Mouse (Mus musculus) hindbrain, embryonic 15.5 days (tissue): ENCODE results near the gene Stk39. TPM values are rescaled to one million over a fixed set of nuclear protein-coding genes. Genes with fewer than 3 reads are reported as not detected.
"Not testable (repeated sequence)": the region's sequence is repeated elsewhere in the genome, so short reads cannot be mapped to it uniquely, and the experiment has no call there.

Experiments
- ATAC-seq: fragments of 200-750 bp; cut with Nextera tagmentation; 2 replicates; pipeline ENCODE4 v1.8.0; 2017; ENCODE audit warnings: low read depth, moderate number of reproducible peaks, moderate TSS enrichment; ENCODE audit not compliant: low FRiP score
- H3K27ac ChIP-seq: fragments of 300-500 bp; sonication (generic); replicated peaks from 2 replicates; pipeline ENCODE4 v1.5.1; 2015; ENCODE audit warnings: mild to moderate bottlenecking, inconsistent platforms
- H3K27me3 ChIP-seq: fragments of 300-500 bp; sonication (generic); 2 replicates; pipeline ENCODE4 v1.6.1; 2015; ENCODE audit warnings: control low read depth, inconsistent platforms
- H3K36me3 ChIP-seq: fragments of 300-500 bp; sonication (generic); 2 replicates; pipeline ENCODE4 v1.6.1; 2015; ENCODE audit warnings: control low read depth, inconsistent platforms
- H3K4me1 ChIP-seq: fragments of 300-500 bp; sonication (generic); replicated peaks from 2 replicates; pipeline ENCODE4 v1.6.1; 2015; ENCODE audit warnings: control low read depth, inconsistent platforms
- H3K4me2 ChIP-seq: fragments of 300-500 bp; sonication (generic); 2 replicates; pipeline ENCODE4 v1.6.1; 2015; ENCODE audit warnings: moderate library complexity, mild to moderate bottlenecking, inconsistent platforms
- H3K4me3 ChIP-seq: fragments of 300-500 bp; sonication (generic); 2 replicates; pipeline ENCODE4 v1.5.1; 2015; ENCODE audit warnings: mild to moderate bottlenecking, inconsistent platforms
- H3K9ac ChIP-seq: fragments of 300-500 bp; sonication (generic); 2 replicates; pipeline ENCODE4 v1.6.1; 2015; ENCODE audit warnings: inconsistent platforms
- H3K9me3 ChIP-seq: fragments of 300-500 bp; sonication (generic); 2 replicates; pipeline ENCODE4 v1.6.1; 2016; ENCODE audit warnings: control low read depth, inconsistent platforms
- WGBS: fragments of 180-500 bp; shearing (Covaris S2); methylation state at CpG from one replicate; pipeline ENCODE4 v1.1.7; 2015; 5-methylcytosine and 5-hydroxymethylcytosine counted together
- polyA plus RNA-seq: library from polyadenylated mRNA; unstranded; fragments of >200 nt; fragmentation: Nextera tagmentation; extraction: Ambion mirVana; gene quantifications from 2 replicates; pipeline ENCODE4 v1.2.1, GENCODE M21; 2015

Stk39 gene
- polyA plus RNA-seq, 1 experiment from 2014 or later = 34.3 TPM

- no peaks in the 10 kb centered on the region for H3K27me3 ChIP-seq
- WGBS = 81% methylated on average over 2 of the region's 2 CpGs
- H3K9me3 ChIP-seq = no peaks in the 10 kb centered on the region
Observed at GRCm38 (mm10) chr2:68253222-68253621, 218.8 kb downstream of the Stk39 start.

GRCm38 (mm10) chr2:68252048-68252758 lies 219.9 kb downstream of the Stk39 start:
- Histone ChIP-seq H3K4me1 (no peaks in the 10 kb centered on the region; the same call in 1 of the 2 replicates), H3K4me3 (no peak overlapping the region), H3K27ac (no peak overlapping the region), H3K9ac (no peak overlapping the region), H3K4me2 (no peak overlapping the region), H3K36me3 (no peaks in the 10 kb centered on the region), H3K27me3 (no peaks in the 10 kb centered on the region), H3K9me3 (no peaks in the 10 kb centered on the region)
- 83% methylated on average over 6 of the region's 6 CpGs for WGBS
- no peak for ATAC-seq

More at GRCm38 (mm10) chr2:68253222-68253621, 218.8 kb downstream of the Stk39 start:
- Histone ChIP-seq H3K4me2 (no peak overlapping the region), H3K36me3 (no peaks in the 10 kb centered on the region), H3K9ac (no peak overlapping the region), H3K4me3 (no peak overlapping the region), H3K27ac (no peak overlapping the region), H3K4me1 (no peaks in the 10 kb centered on the region; the same call in 1 of the 2 replicates)
- no peak for ATAC-seq

DNA sequence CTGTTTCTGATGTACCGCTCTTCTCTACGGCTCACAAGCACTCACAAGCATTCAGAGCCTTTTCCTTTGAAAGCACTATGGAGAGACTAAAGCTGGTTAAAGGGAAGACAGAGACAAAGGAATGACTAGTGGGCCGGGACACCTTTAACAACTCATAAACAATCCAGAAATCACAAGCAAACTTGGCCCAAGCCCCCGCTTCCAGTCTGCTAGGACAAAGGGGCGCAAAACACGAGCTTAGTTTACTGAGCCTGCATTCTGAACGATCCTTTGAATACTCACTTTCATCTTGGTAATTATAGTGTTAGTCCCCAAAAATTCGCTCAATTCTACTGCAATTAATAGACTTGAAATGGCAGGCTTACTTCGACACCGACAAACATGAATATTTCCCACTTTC lies 221.2 kb downstream of the Stk39 start:
- no peak overlapping the region for H3K27ac ChIP-seq
- no peak overlapping the region for H3K4me3 ChIP-seq
- H3K27me3 ChIP-seq = no peaks in the 10 kb centered on the region
- no peak for ATAC-seq
- peaks cover 5% of the 10 kb centered on the region; the same call in 1 of the 2 replicates for H3K4me1 ChIP-seq
- H3K4me2 ChIP-seq = no peak overlapping the region
- H3K9ac ChIP-seq = no peak overlapping the region
- WGBS = 85% methylated on average over 10 of the region's 10 CpGs
- H3K36me3 ChIP-seq = no peaks in the 10 kb centered on the region
- H3K9me3 ChIP-seq = no peaks in the 10 kb centered on the region

GRCm38 (mm10) chr2:68249855-68250424 lies 222.1 kb downstream of the Stk39 start:
- no peaks in the 10 kb centered on the region for H3K36me3 ChIP-seq
- WGBS = 57% methylated on average over 4 of the region's 4 CpGs
- no peak for ATAC-seq

GRCm38 (mm10) chr2:68246284-68246683 lies 225.8 kb downstream of the Stk39 start:
- Histone ChIP-seq H3K4me3 (no peak overlapping the region), H3K36me3 (no peaks in the 10 kb centered on the region), H3K4me2 (no peak overlapping the region), H3K9me3 (no peaks in the 10 kb centered on the region), H3K27ac (no peak overlapping the region), H3K27me3 (no peaks in the 10 kb centered on the region), H3K9ac (no peak overlapping the region), H3K4me1 (0 out of 2 replicates have a peak, but pooled peaks cover 5% of the 10 kb centered on the region)
- 43% methylated on average over 3 of the region's 3 CpGs for WGBS
- no peak for ATAC-seq

More at GRCm38 (mm10) chr2:68249855-68250424, 222.1 kb downstream of the Stk39 start:
- no peak overlapping the region for H3K4me3 ChIP-seq
- no peaks in the 10 kb centered on the region for H3K9me3 ChIP-seq
- H3K27me3 ChIP-seq = no peaks in the 10 kb centered on the region
- H3K4me1 ChIP-seq = peaks cover 5% of the 10 kb centered on the region; the same call in 1 of the 2 replicates
- no peak overlapping the region for H3K9ac ChIP-seq
- no peak overlapping the region for H3K27ac ChIP-seq
- H3K4me2 ChIP-seq = no peak overlapping the region

DNA sequence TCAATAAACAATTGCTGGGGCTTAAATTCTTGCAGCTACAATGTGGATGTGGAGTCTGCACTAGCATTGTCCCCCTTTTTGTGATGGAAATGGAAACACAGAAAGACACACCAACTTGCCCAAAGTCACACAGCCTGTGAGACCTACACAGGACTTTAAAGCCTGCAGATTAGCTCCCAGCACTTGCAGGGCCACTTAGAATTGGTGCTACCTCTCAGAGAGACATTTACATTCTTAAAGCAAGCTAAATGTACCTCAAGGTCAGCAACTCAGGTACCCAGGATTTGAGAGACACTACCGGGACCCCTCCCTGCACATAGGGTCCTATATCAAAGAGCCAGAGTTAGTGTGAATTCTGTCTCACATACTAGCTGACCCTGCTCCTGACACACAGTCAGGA lies 227.5 kb downstream of the Stk39 start:
- WGBS = 83% methylated on average over 1 of the region's 1 CpGs
- Histone ChIP-seq H3K9ac (no peak overlapping the region), H3K27ac (no peak overlapping the region), H3K4me1 (0 out of 2 replicates have a peak, but pooled peaks cover 5% of the 10 kb centered on the region), H3K27me3 (no peaks in the 10 kb centered on the region), H3K4me3 (no peak overlapping the region), H3K9me3 (no peaks in the 10 kb centered on the region), H3K36me3 (no peaks in the 10 kb centered on the region), H3K4me2 (no peak overlapping the region)
- ATAC-seq = no peak

- Histone ChIP-seq H3K4me2 (no peak overlapping the region), H3K36me3 (no peaks in the 10 kb centered on the region), H3K27me3 (no peaks in the 10 kb centered on the region), H3K9ac (no peak overlapping the region), H3K27ac (no peak overlapping the region), H3K4me1 (0 out of 2 replicates have a peak, but pooled peaks cover 5% of the 10 kb centered on the region), H3K9me3 (no peaks in the 10 kb centered on the region), H3K4me3 (no peak overlapping the region)
- ATAC-seq = no peak
- 80% methylated on average over 12 of the region's 12 CpGs for WGBS
Observed at GRCm38 (mm10) chr2:68243879-68244553, 228.1 kb downstream of the Stk39 start.

- Histone ChIP-seq H3K27ac (no peak overlapping the region), H3K4me3 (no peak overlapping the region), H3K9ac (no peak overlapping the region), H3K9me3 (no peaks in the 10 kb centered on the region), H3K27me3 (no peaks in the 10 kb centered on the region), H3K4me1 (0 out of 2 replicates have a peak, but pooled peaks cover 5% of the 10 kb centered on the region), H3K4me2 (no peak overlapping the region), H3K36me3 (no peaks in the 10 kb centered on the region)
- WGBS = 83% methylated on average over 3 of the region's 3 CpGs
- ATAC-seq = no peak
Observed at GRCm38 (mm10) chr2:68243273-68243672, 228.8 kb downstream of the Stk39 start.

- 88% methylated on average over 3 of the region's 3 CpGs for WGBS
- Histone ChIP-seq H3K27me3 (no peaks in the 10 kb centered on the region), H3K36me3 (no peaks in the 10 kb centered on the region), H3K4me3 (no peak overlapping the region), H3K9me3 (no peaks in the 10 kb centered on the region), H3K27ac (no peak overlapping the region), H3K4me1 (0 out of 2 replicates have a peak, but pooled peaks cover 5% of the 10 kb centered on the region), H3K4me2 (no peak overlapping the region), H3K9ac (no peak overlapping the region)
- ATAC-seq = no peak
Observed at GRCm38 (mm10) chr2:68242069-68242468, 230.0 kb downstream of the Stk39 start.

DNA sequence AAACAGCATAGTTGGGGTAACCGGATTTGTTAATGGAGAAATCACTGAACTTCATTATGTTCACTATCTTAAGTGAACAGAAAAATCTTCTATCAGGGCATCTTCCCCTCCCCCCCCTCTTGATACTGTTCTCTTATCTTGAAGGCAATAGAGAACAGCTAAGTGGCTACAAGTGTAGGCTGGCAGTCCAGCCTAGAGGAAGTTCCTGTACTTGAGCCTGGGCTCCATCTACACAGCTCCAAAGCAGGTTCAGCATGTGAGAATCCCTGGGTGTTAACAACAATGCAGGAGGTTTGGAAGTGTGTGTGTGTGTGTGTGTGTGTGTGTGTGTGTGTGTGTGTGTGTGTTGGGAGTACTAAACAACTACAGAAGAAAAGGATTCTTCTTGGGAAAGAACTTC lies 230.4 kb downstream of the Stk39 start:
- no peak for ATAC-seq
- no peaks in the 10 kb centered on the region for H3K36me3 ChIP-seq
- H3K9ac ChIP-seq = no peak overlapping the region
- H3K27ac ChIP-seq = no peak overlapping the region
- no peak overlapping the region for H3K4me2 ChIP-seq
- H3K27me3 ChIP-seq = no peaks in the 10 kb centered on the region
- WGBS = 90% methylated on average over 1 of the region's 1 CpGs
- 0 out of 2 replicates have a peak, but pooled peaks cover 5% of the 10 kb centered on the region for H3K4me1 ChIP-seq
- no peak overlapping the region for H3K4me3 ChIP-seq
- H3K9me3 ChIP-seq = no peaks in the 10 kb centered on the region

DNA sequence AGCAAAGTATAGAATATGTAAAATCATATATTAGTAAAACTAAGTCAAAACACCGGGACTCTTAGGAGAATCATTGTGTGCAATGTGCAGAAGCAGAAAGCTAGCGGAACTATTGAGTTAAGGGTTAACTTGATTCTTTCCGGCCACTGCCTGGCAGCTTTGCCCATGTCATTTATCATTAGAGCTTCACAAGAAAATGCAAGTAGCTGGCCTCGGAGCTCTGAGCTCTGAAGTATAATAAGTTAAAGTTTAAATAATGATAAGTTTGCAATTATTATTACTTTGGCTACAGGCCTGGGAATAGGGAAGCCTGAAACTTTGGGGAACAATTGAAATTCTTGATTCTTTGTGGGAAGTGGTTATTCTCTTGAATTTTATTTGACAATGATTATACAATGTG lies 232.7 kb downstream of the Stk39 start:
- not testable (repeated sequence) for H3K9me3 ChIP-seq, H3K36me3 ChIP-seq, H3K27ac ChIP-seq, H3K9ac ChIP-seq, H3K4me1 ChIP-seq, H3K4me2 ChIP-seq, H3K27me3 ChIP-seq, ATAC-seq, H3K4me3 ChIP-seq
- WGBS = 23% methylated on average over 4 of the region's 4 CpGs

DNA sequence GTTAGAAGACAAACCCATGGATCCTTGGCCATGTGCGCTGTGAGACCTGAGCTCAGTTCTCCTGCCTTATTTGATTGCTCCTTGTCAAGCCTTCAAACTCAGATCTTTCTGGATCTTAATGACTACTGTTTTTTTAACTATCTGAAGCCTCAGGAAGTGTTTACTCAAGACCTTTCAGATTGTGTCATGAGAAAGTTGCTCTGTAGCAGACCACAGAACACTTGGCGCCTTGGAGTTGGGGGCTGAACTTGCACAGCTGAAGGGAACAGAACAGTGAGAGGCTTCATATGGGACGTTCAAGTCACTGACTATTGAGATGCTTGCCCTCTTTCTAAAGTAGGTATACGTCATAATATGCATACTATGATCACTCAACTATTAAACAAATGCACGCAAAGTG lies 239.1 kb downstream of the Stk39 start:
- 94% methylated on average over 5 of the region's 5 CpGs for WGBS
- H3K4me1 ChIP-seq = no peaks in the 10 kb centered on the region

More for the DNA sequence above, 239.1 kb downstream of the Stk39 start:
- Histone ChIP-seq H3K36me3 (no peaks in the 10 kb centered on the region), H3K9ac (no peak overlapping the region), H3K4me3 (no peak overlapping the region), H3K27me3 (no peaks in the 10 kb centered on the region), H3K27ac (no peak overlapping the region), H3K9me3 (no peaks in the 10 kb centered on the region), H3K4me2 (no peak overlapping the region)
- ATAC-seq = no peak
